Mouse (Mus musculus) intestine, embryonic 16.5 days (tissue): Measurements from ENCODE around the gene Ddx31. TPM values are rescaled to one million over a fixed set of nuclear protein-coding genes. Genes with fewer than 3 reads are reported as not detected.

Experiments used
- ATAC-seq: fragments of 200-750 bp; cut with Nextera tagmentation; 2 replicates; pipeline ENCODE4 v1.8.0; 2017; ENCODE audit warnings: moderate TSS enrichment, moderate library complexity
- H3K27ac ChIP-seq: fragments of 300-500 bp; sonication (generic); 2 replicates; pipeline ENCODE4 v1.5.1; 2014; ENCODE audit warnings: mild to moderate bottlenecking, low read length
- H3K27me3 ChIP-seq: fragments of 300-500 bp; sonication (generic); replicated peaks from 2 replicates; pipeline ENCODE4 v1.6.1; 2014; ENCODE audit warnings: low read length, control low read depth, mixed read lengths; ENCODE audit not compliant: control insufficient read depth, insufficient read depth
- H3K36me3 ChIP-seq: fragments of 300-500 bp; sonication (generic); 2 replicates; pipeline ENCODE4 v1.6.1; 2014; ENCODE audit warnings: low read length, control low read depth; ENCODE audit not compliant: control insufficient read depth, insufficient read depth
- H3K4me1 ChIP-seq: fragments of 300-500 bp; sonication (generic); 2 replicates; pipeline ENCODE4 v1.6.1; 2014; ENCODE audit warnings: low read length, control low read depth, mixed read lengths; ENCODE audit not compliant: control insufficient read depth, insufficient read depth
- H3K4me2 ChIP-seq: fragments of 300-500 bp; sonication (generic); 2 replicates; pipeline ENCODE4 v1.6.1; 2014; ENCODE audit warnings: low read depth, low read length, control low read depth
- H3K4me3 ChIP-seq: fragments of 300-500 bp; sonication (generic); 2 replicates; pipeline ENCODE4 v1.5.1; 2014; ENCODE audit warnings: mild to moderate bottlenecking, low read length
- H3K9ac ChIP-seq: fragments of 300-500 bp; sonication (generic); 2 replicates; pipeline ENCODE4 v1.6.1; 2014; ENCODE audit warnings: low read depth, low read length
- H3K9me3 ChIP-seq: fragments of 300-500 bp; sonication (generic); 2 replicates; pipeline ENCODE4 v1.6.1; 2016; ENCODE audit warnings: low read length, control low read depth; ENCODE audit not compliant: control insufficient read depth
- WGBS: fragments of 180-500 bp; shearing (Covaris S2); extraction: QIAGEN DNeasy Blood & Tissue Kit; methylation state at CpG from one replicate; pipeline ENCODE4 v1.1.7; 2014; 5-methylcytosine and 5-hydroxymethylcytosine counted together
- polyA plus RNA-seq: library from polyadenylated mRNA; unstranded; fragments of >200 nt; fragmentation: Nextera tagmentation; extraction: Ambion mirVana; gene quantifications from 2 replicates; pipeline ENCODE4 v1.2.1, GENCODE M21; 2015

Ddx31 gene
- polyA plus RNA-seq, 1 experiment from 2014 or later, result 11.4 TPM

DNA sequence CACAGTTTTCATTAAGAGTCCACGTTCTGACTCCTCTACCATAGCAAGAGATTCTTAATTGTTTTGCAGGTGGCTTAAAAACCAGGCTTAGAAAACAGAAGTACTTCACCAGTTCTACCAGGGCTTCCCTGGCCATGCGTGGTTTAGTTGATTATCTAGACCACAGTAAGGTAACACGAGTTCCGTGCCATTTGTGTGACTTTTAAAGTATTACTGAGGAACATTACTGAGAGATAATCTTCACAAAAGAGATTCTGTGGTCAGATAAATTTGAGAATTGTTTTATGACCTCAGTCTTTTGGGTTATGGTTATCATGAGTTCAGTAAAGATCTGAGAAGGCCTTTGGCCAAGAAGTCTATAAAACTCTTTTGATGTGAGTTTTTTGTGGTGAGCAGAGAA is 19.1 kb downstream of the Ddx31 start:
- Histone ChIP-seq H3K36me3 (no peaks in the 10 kb centered on the region; the same call in 1 of the 2 replicates), H3K27me3 (no peaks in the 10 kb centered on the region), H3K27ac (no peak overlapping the region), H3K4me1 (no peaks in the 10 kb centered on the region), H3K4me2 (no peak overlapping the region), H3K9ac (no peak overlapping the region), H3K9me3 (no peaks in the 10 kb centered on the region), H3K4me3 (no peak overlapping the region)
- ATAC-seq, result no peak
- WGBS, result 76% methylated on average over 4 of the region's 4 CpGs

DNA sequence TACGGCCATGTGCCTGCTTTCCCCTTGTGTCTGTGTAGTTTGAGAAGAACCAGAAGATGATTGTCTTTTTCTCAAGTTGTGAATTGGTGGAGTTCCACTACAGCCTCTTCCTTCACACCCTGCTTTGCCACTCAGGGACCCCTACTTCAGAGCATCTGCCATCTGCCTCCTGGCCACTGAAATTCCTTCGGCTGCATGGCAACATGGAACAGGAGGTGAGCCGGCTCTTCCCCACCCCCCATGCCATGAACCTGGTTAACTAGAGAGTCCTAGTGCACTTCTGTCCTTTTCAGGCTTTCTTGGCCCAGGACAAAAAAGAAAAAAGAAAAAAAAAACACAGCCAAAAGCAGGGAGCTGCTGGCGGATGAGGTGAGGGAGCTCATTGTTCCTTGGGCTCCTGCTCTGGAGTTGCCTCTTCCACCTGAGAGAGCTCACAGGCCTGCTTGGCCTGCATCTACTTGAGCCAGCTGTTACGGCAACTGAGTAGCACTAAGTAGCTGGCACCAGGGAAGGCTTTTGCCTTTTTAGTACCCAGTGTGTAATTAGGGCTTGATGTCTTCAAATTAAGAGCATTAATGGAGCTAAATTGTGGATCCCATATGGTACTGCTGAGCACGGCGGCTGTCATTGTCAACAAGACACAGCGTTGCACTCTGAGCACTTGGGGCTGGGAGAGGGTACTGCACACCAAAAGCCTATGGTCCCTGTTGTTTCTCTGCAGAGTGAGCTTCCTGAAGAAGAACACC is 20.6 kb downstream of the Ddx31 start:
- no peaks in the 10 kb centered on the region for H3K27me3 ChIP-seq
- no peaks in the 10 kb centered on the region for H3K9me3 ChIP-seq
- H3K9ac ChIP-seq, result no peak overlapping the region
- WGBS, result 91% methylated on average over 8 of the region's 8 CpGs
- no peak for ATAC-seq
- no peak overlapping the region for H3K4me2 ChIP-seq
- no peak overlapping the region for H3K27ac ChIP-seq
- H3K4me1 ChIP-seq, result no peaks in the 10 kb centered on the region
- H3K4me3 ChIP-seq, result no peak overlapping the region
- H3K36me3 ChIP-seq, result no peaks in the 10 kb centered on the region; the same call in 1 of the 2 replicates

GRCm38 (mm10) chr2:28863857-28864256 is 23.7 kb downstream of the Ddx31 start:
- Histone ChIP-seq H3K4me2 (no peak overlapping the region), H3K4me3 (no peak overlapping the region), H3K9me3 (no peaks in the 10 kb centered on the region), H3K4me1 (no peaks in the 10 kb centered on the region), H3K27me3 (no peaks in the 10 kb centered on the region), H3K9ac (no peak overlapping the region), H3K36me3 (no peaks in the 10 kb centered on the region; the same call in 1 of the 2 replicates), H3K27ac (no peak overlapping the region)
- ATAC-seq, result no peak

- Histone ChIP-seq H3K4me2 (no peak overlapping the region), H3K9me3 (no peaks in the 10 kb centered on the region), H3K4me3 (no peak overlapping the region), H3K9ac (no peak overlapping the region), H3K27ac (no peak overlapping the region), H3K36me3 (no peaks in the 10 kb centered on the region; the same call in 1 of the 2 replicates), H3K27me3 (no peaks in the 10 kb centered on the region), H3K4me1 (no peaks in the 10 kb centered on the region)
- 70% methylated on average over 7 of the region's 7 CpGs for WGBS
- no peak for ATAC-seq
These were observed 27.3 kb downstream of the Ddx31 start for GRCm38 (mm10) chr2:28867495-28867894.

DNA sequence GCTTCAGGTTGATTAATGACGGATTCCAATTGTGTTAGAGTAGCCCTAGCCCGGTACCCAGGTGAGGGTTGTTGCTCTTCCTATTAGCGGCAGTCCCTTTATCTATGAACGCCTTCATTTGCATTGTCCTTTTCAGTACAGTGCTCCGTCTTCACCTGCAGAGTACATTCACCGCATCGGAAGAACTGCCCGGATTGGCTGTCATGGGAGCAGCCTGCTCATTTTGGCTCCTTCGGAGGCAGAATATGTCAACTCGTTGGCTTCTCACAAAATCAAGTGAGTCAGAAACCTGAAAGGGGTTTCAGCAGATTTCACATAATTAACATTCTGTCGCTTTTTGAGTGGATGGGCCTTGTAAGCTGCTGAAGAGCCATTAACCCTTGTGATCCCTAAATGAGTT is 35.3 kb downstream of the Ddx31 start:
- Histone ChIP-seq H3K4me1 (no peaks in the 10 kb centered on the region), H3K36me3 (no peaks in the 10 kb centered on the region), H3K9me3 (no peaks in the 10 kb centered on the region), H3K27me3 (no peaks in the 10 kb centered on the region), H3K4me2 (no peak overlapping the region), H3K4me3 (no peak overlapping the region), H3K9ac (no peak overlapping the region), H3K27ac (no peak overlapping the region)
- 88% methylated on average over 11 of the region's 11 CpGs for WGBS
- no peak for ATAC-seq

- no peaks in the 10 kb centered on the region for H3K4me1 ChIP-seq
- H3K9ac ChIP-seq, result no peak overlapping the region
- no peaks in the 10 kb centered on the region for H3K27me3 ChIP-seq
- H3K4me3 ChIP-seq, result no peak overlapping the region
- no peaks in the 10 kb centered on the region for H3K9me3 ChIP-seq
- H3K27ac ChIP-seq, result no peak overlapping the region
- H3K4me2 ChIP-seq, result no peak overlapping the region
- 0 out of 2 replicates have a peak, but pooled peaks cover 3% of the 10 kb centered on the region for H3K36me3 ChIP-seq
- no peak for ATAC-seq
- WGBS, result 87% methylated on average over 3 of the region's 3 CpGs
These were observed 41.1 kb downstream of the Ddx31 start for GRCm38 (mm10) chr2:28881275-28881674.

DNA sequence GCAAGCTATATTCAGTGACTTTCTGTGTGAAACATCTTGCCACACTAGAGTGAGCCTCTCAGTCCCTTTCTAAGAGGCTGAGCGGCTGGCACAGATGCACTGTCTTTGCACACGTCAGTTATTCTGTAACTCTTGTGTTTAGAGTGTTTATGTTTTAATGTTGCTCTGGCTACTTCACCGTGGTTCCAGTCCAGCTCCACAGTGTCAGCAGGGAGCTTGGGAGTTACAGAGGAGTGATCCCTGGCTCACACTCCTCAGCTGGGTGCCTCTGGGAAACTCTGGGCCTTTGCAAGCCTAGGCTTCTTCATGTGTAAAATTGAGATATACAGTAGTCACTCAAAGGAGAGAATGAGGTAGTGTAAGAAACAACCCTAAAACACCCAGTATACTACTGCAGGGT is 41.8 kb downstream of the Ddx31 start:
- H3K9ac ChIP-seq, result no peak overlapping the region
- H3K4me1 ChIP-seq, result no peaks in the 10 kb centered on the region
- no peak overlapping the region for H3K4me2 ChIP-seq
- H3K9me3 ChIP-seq, result no peaks in the 10 kb centered on the region
- no peak for ATAC-seq
- no peaks in the 10 kb centered on the region for H3K27me3 ChIP-seq
- 0 out of 2 replicates have a peak, but pooled peaks cover 3% of the 10 kb centered on the region for H3K36me3 ChIP-seq
- H3K27ac ChIP-seq, result no peak overlapping the region
- H3K4me3 ChIP-seq, result no peak overlapping the region
- WGBS, result 84% methylated on average over 3 of the region's 3 CpGs

DNA sequence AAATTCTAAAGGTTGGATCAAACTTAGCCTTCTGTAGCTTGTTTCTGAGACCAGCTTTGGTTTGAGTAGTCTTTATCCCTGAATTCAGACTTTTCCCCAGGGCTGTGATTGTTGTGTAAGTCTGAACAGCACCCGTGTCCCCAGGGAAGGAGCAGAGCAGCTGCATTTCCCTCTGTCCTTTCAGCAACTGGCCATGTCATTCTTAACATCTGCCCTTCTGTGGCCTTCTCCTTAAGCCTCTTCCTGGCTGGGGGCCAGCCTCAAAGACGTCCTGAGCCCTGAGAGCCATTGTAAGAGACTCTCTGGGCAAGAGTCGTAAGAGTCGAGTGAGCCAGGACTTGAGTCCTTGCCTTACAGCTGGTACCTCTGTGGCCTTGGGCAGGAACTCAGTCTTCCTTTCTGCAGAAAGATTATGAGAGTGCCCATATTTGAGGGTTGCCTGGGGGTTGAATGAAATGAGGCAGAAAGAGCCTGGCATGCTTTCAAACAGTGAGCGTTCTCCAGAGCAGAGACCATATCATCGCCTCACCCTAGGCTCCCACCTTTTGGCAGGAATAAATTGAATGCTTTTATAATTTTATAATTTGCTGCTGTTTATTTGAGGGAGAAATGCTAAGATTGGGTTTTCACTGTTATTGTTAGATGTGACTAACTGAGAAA is 42.8 kb downstream of the Ddx31 start:
- Histone ChIP-seq H3K27ac (no peak overlapping the region), H3K4me3 (no peak overlapping the region), H3K9me3 (no peaks in the 10 kb centered on the region), H3K27me3 (no peaks in the 10 kb centered on the region), H3K4me2 (no peak overlapping the region), H3K4me1 (no peaks in the 10 kb centered on the region), H3K9ac (no peak overlapping the region), H3K36me3 (0 out of 2 replicates have a peak, but pooled peaks cover 3% of the 10 kb centered on the region)
- WGBS, result 75% methylated on average over 6 of the region's 6 CpGs
- ATAC-seq, result no peak

- Histone ChIP-seq H3K4me1 (no peaks in the 10 kb centered on the region), H3K27me3 (no peaks in the 10 kb centered on the region), H3K4me2 (no peak overlapping the region), H3K27ac (no peak overlapping the region), H3K9me3 (no peaks in the 10 kb centered on the region), H3K4me3 (no peak overlapping the region), H3K9ac (no peak overlapping the region), H3K36me3 (0 out of 2 replicates have a peak, but pooled peaks cover 3% of the 10 kb centered on the region)
- 44% methylated on average over 4 of the region's 4 CpGs for WGBS
- no peak for ATAC-seq
These were observed 44.7 kb downstream of the Ddx31 start for GRCm38 (mm10) chr2:28884914-28885313.
